Mouse (Mus musculus) MEL (cell line): ENCODE measurements around the gene Pmpca. TPM values are rescaled to one million over a fixed set of nuclear protein-coding genes. Genes with fewer than 3 reads are reported as not detected.

Experiments used
- DNase-seq: peaks from one replicate; pipeline ENCODE4 v3.0.0; 2011; ENCODE audit warnings: low read depth, low spot score
- H3K27ac ChIP-seq: 2 replicates; pipeline ENCODE4 v1.5.1; 2012; ENCODE audit warnings: low read depth, mild to moderate bottlenecking, control low read depth, low read length, moderate library complexity; ENCODE audit not compliant: control insufficient read depth
- H3K27me3 ChIP-seq, 2 experiments: fragments of 150-350 bp in 1 of 2; sonication (generic) in 1 of 2; 2 replicates each; pipeline ENCODE4 v1.6.1; 2012; ENCODE audit warnings: low read length in 2 of 2, mild to moderate bottlenecking in 2 of 2, improper control_type of control experiment in 1 of 2, moderate library complexity in 1 of 2; ENCODE audit not compliant: insufficient read depth in 2 of 2, control insufficient read depth in 1 of 2
- H3K36me3 ChIP-seq, 2 experiments: 2 replicates each; pipeline ENCODE4 v1.6.1; 2012 to 2014; ENCODE audit warnings: low read length in 2 of 2, improper control_type of control experiment in 1 of 2, inconsistent platforms in 1 of 2, mild to moderate bottlenecking in 1 of 2; ENCODE audit not compliant: insufficient read depth in 2 of 2, control insufficient read depth in 1 of 2
- H3K4me1 ChIP-seq, 2 experiments: fragments of 150-350 bp in 1 of 2; sonication (generic) in 1 of 2; 2 replicates each; pipeline ENCODE4 v1.6.1; 2012; ENCODE audit warnings: low read length in 2 of 2, improper control_type of control experiment in 1 of 2, mild to moderate bottlenecking in 1 of 2; ENCODE audit not compliant: insufficient read depth in 2 of 2, control insufficient read depth in 1 of 2
- H3K4me3 ChIP-seq, 2 experiments: fragments of 150-350 bp in 1 of 2; sonication (generic) in 1 of 2; 2 replicates each; pipeline ENCODE4 v1.5.1; 2012; ENCODE audit warnings: low read depth in 2 of 2, low read length in 2 of 2, mild to moderate bottlenecking in 2 of 2, moderate library complexity in 2 of 2, control low read depth in 1 of 2, improper control_type of control experiment in 1 of 2; ENCODE audit not compliant: control insufficient read depth in 1 of 2, insufficient read depth in 1 of 2
- H3K79me2 ChIP-seq: 2 replicates; pipeline ENCODE4 v1.6.1; 2012; ENCODE audit warnings: mild to moderate bottlenecking, low read length, moderate library complexity; ENCODE audit not compliant: control insufficient read depth, poor library complexity, insufficient read depth
- H3K9ac ChIP-seq: 2 replicates; pipeline ENCODE4 v1.6.1; 2012; ENCODE audit warnings: low read depth, mild to moderate bottlenecking, control low read depth, low read length, moderate library complexity; ENCODE audit not compliant: control insufficient read depth, poor library complexity, severe bottlenecking
- H3K9me3 ChIP-seq: fragments of 150-350 bp; sonication (generic); replicated peaks from 2 replicates; pipeline ENCODE4 v1.6.1; 2012; ENCODE audit warnings: mild to moderate bottlenecking, low read length, improper control_type of control experiment, moderate library complexity; ENCODE audit not compliant: insufficient read depth
- BHLHE40 ChIP-seq: IDR thresholded peaks from 2 replicates; pipeline ENCODE4 v1.6.1; 2012; ENCODE audit warnings: low read depth, mild to moderate bottlenecking, inconsistent platforms, low read length, improper control_type of control experiment, borderline replicate concordance
- CHD1 ChIP-seq: IDR thresholded peaks from 2 replicates; pipeline ENCODE4 v1.6.1; 2012; ENCODE audit warnings: low read depth, mild to moderate bottlenecking, inconsistent platforms, low read length, improper control_type of control experiment
- CTCF ChIP-seq, 3 experiments: IDR thresholded peaks in 2 of 3; conservative IDR thresholded peaks in 1 of 3; 2 replicates each; pipeline ENCODE4 v1.5.1; 2011 to 2012; ENCODE audit warnings: low read length in 3 of 3, low read depth in 2 of 3, mild to moderate bottlenecking in 2 of 3, improper control_type of control experiment in 1 of 3, inconsistent platforms in 1 of 3, mixed read lengths in 1 of 3, moderate library complexity in 1 of 3; ENCODE audit not compliant: control insufficient read depth in 1 of 3, insufficient read depth in 1 of 3, poor library complexity in 1 of 3, severe bottlenecking in 1 of 3
- E2F4 ChIP-seq: IDR thresholded peaks from 2 replicates; pipeline ENCODE4 v1.6.1; 2011; ENCODE audit warnings: low read depth, low read length, improper control_type of control experiment, borderline replicate concordance
- EP300 ChIP-seq, 2 experiments: IDR thresholded peaks; 2 replicates each; pipeline ENCODE4 v1.6.1; 2011; ENCODE audit warnings: improper control_type of control experiment in 2 of 2, low read length in 2 of 2, low read depth in 1 of 2, mild to moderate bottlenecking in 1 of 2
- HCFC1 ChIP-seq: IDR thresholded peaks from 2 replicates; pipeline ENCODE4 v1.6.1; 2012; ENCODE audit warnings: low read depth, mild to moderate bottlenecking, inconsistent platforms, low read length, improper control_type of control experiment, moderate library complexity
- JUND ChIP-seq: IDR thresholded peaks from 2 replicates; pipeline ENCODE4 v1.6.1; 2011; ENCODE audit warnings: low read depth, mild to moderate bottlenecking, improper control_type of control experiment, low read length
- MAFK ChIP-seq: IDR thresholded peaks from 2 replicates; pipeline ENCODE4 v1.6.1; 2011; ENCODE audit warnings: low read depth, mild to moderate bottlenecking, low read length, improper control_type of control experiment, borderline replicate concordance
- MEF2A ChIP-seq: IDR thresholded peaks from 2 replicates; pipeline ENCODE4 v1.6.1; 2014; ENCODE audit warnings: low read depth, mild to moderate bottlenecking, inconsistent platforms, low read length, improper control_type of control experiment; ENCODE audit not compliant: poor library complexity, insufficient replicate concordance, severe bottlenecking; ENCODE audit errors: extremely low read depth
- MYB ChIP-seq: IDR thresholded peaks from 2 replicates; pipeline ENCODE4 v1.6.1; 2011; ENCODE audit warnings: mild to moderate bottlenecking, low read depth, low read length, improper control_type of control experiment
- NRF1 ChIP-seq: IDR thresholded peaks from 2 replicates; pipeline ENCODE4 v1.6.1; 2014; ENCODE audit warnings: low read depth, mild to moderate bottlenecking, inconsistent platforms, low read length, improper control_type of control experiment, moderate library complexity; ENCODE audit not compliant: poor library complexity, insufficient read depth, severe bottlenecking
- POLR2AphosphoS2 ChIP-seq: IDR thresholded peaks from 2 replicates; pipeline ENCODE4 v1.6.1; 2011; ENCODE audit warnings: low read length, improper control_type of control experiment
- RCOR1 ChIP-seq: IDR thresholded peaks from 2 replicates; pipeline ENCODE4 v1.6.1; 2012; ENCODE audit warnings: low read depth, mild to moderate bottlenecking, inconsistent platforms, low read length, improper control_type of control experiment
- SMC3 ChIP-seq: IDR thresholded peaks from 2 replicates; pipeline ENCODE4 v1.6.1; 2011; ENCODE audit warnings: low read depth, low read length, improper control_type of control experiment
- UBTF ChIP-seq: IDR thresholded peaks from 2 replicates; pipeline ENCODE4 v1.6.1; 2012; ENCODE audit warnings: low read depth, mild to moderate bottlenecking, inconsistent platforms, low read length, improper control_type of control experiment, moderate library complexity, borderline replicate concordance; ENCODE audit not compliant: insufficient read depth
- USF2 ChIP-seq, 2 experiments: IDR thresholded peaks; 2 replicates each; pipeline ENCODE4 v1.6.1; 2011 to 2012; ENCODE audit warnings: improper control_type of control experiment in 2 of 2, low read length in 2 of 2, borderline replicate concordance in 1 of 2, inconsistent platforms in 1 of 2, low read depth in 1 of 2, mild to moderate bottlenecking in 1 of 2; ENCODE audit not compliant: insufficient read depth in 1 of 2
- polyA plus RNA-seq, 2 experiments: library from polyadenylated mRNA; stranded (reverse) in 1 of 2; unstranded in 1 of 2; fragments of >175 nt in 1 of 2; fragments of >200 nt in 1 of 2; gene quantifications; 2 replicates each; pipeline versions ENCODE4 v1.2.1 to v1.2.4; 2012; ENCODE audit warnings: low replicate concordance in 2 of 2, low read depth in 1 of 2; ENCODE audit not compliant: insufficient read length in 2 of 2, insufficient read depth in 1 of 2, missing spikeins in 1 of 2
- total RNA-seq: library from RNA; depleted of rRNA; stranded (reverse); fragments of 300-350 nt; gene quantifications from 2 replicates; pipeline ENCODE4 v1.2.3, GENCODE M21; 2012

Gene Pmpca
- total and polyA plus RNA-seq, 3 experiments: 46.4 to 166 (median 96.5) TPM

- Histone ChIP-seq H3K27me3 (no peaks in the 10 kb centered on the region), H3K79me2 (peaks cover 19% of the 10 kb centered on the region), H3K9me3 (no peaks in the 10 kb centered on the region), H3K4me3 (no peak overlapping the region), H3K9ac (no peak overlapping the region), H3K4me1 (peaks cover 4 to 7% of the 10 kb centered on the region in 2 experiments; a peak in 3 of 4 replicates), H3K27ac (no peak overlapping the region), H3K36me3 (peaks cover 2 to 12% of the 10 kb centered on the region in 2 experiments; a peak in 3 of 4 replicates)
- DNase-seq: no peak
- TF ChIP-seq EP300 (IDR thresholded peaks at IDR 0.05; ENCODE audit: low read depth in 1 of 2, low read length in 2 of 2): no peak
- no peak for TF ChIP-seq MAFK
- TF ChIP-seq BHLHE40: no peak
- TF ChIP-seq RCOR1: no peak
- TF ChIP-seq HCFC1: no peak
Measured at GRCm38 (mm10) chr2:26441261-26441660, 52.1 kb downstream of the Pmpca start.

- H3K27me3 ChIP-seq: no peaks in the 10 kb centered on the region
- peaks cover 2 to 12% of the 10 kb centered on the region in 2 experiments; a peak in 3 of 4 replicates for H3K36me3 ChIP-seq
- H3K4me3 ChIP-seq: no peak overlapping the region
- no peak overlapping the region for H3K9ac ChIP-seq
- no peak for TF ChIP-seq MEF2A
- no peak for TF ChIP-seq MYB
- no peak for TF ChIP-seq BHLHE40
- no peak for TF ChIP-seq SMC3
- no peak for TF ChIP-seq MAFK
- no peak for TF ChIP-seq CHD1
- no peak for TF ChIP-seq UBTF
- TF ChIP-seq POLR2AphosphoS2: no peak
- TF ChIP-seq E2F4: no peak
- TF ChIP-seq JUND: no peak
- no peak for TF ChIP-seq NRF1
- no peak for TF ChIP-seq USF2 (IDR thresholded peaks at IDR 0.05; ENCODE audit: borderline replicate concordance in 1 of 2, insufficient read depth in 1 of 2, low read depth in 1 of 2, low read length in 2 of 2)
- TF ChIP-seq CTCF (IDR thresholded peaks at IDR 0.05 in 2 of 3, conservative IDR thresholded peaks at IDR 0.05 in 1 of 3; ENCODE audit: control insufficient read depth in 1 of 3, insufficient read depth in 1 of 3, low read depth in 2 of 3, low read length in 3 of 3, poor library complexity in 1 of 3, severe bottlenecking in 1 of 3): no peak
- TF ChIP-seq, all 39 proteins: peak for 0
- H3K9me3 ChIP-seq: no peaks in the 10 kb centered on the region
- peaks cover 6 to 9% of the 10 kb centered on the region in 2 experiments for H3K4me1 ChIP-seq
- no peak overlapping the region for H3K27ac ChIP-seq
- DNase-seq: no peak
- peaks cover 19% of the 10 kb centered on the region for H3K79me2 ChIP-seq
Measured at GRCm38 (mm10) chr2:26441688-26442087, 52.5 kb downstream of the Pmpca start.
